Mouse (Mus musculus): ENCODE data around the gene Btbd2. TPM values are rescaled to one million over a fixed set of nuclear protein-coding genes. Genes with fewer than 3 reads are reported as not detected.

Btbd2 gene
- polyA plus RNA-seq, 2 experiments, result 8.2 to 8.6 TPM

DNA sequence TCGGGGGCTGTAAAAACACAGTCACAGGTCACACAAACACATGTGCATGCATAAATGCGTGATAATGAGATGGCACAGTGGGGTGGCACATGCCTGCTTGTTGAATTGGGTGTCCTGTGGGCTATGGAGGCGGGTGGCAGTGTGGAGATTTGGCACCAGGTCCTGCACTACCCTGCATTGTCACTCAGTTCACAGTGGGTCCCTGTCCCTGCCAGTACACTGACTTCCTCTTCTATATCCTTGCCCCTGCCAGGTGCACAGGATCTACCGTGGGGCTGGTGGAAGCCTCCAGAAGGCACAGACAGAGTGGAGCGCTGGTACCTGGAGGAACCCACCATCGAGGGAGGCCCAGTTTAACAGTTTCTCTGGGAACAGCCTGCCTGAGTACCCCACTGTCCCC, 42.5 kb downstream of the Btbd2 start:
- peaks cover 13% of the 10 kb centered on the region for H3K36me3 ChIP-seq (replicated peaks; ENCODE audit: control insufficient read depth, insufficient read depth, low read depth)

GRCm38 (mm10) chr10:80613821-80614220, 43.0 kb downstream of the Btbd2 start:
- DNase-seq (ENCODE audit: low read depth in 3 of 3, low spot score in 3 of 3) (no peak), ATAC-seq (ENCODE audit: insufficient read depth) (no peak)
- H3K36me3 ChIP-seq (replicated peaks; ENCODE audit: control insufficient read depth, insufficient read depth, low read depth), result peaks cover 19% of the 10 kb centered on the region
- H3K27ac ChIP-seq, result no peak overlapping the region
- no peaks in the 10 kb centered on the region for H3K4me1 ChIP-seq (replicated peaks; ENCODE audit: control insufficient read depth in 2 of 2, insufficient read depth in 2 of 2, low read length in 1 of 2)
- no peak overlapping the region for H3K4me2 ChIP-seq (ENCODE audit: low read depth)
- TF ChIP-seq CTCF (IDR thresholded peaks at IDR 0.05; ENCODE audit: low read depth) (0 out of 2 replicates have a peak, but pooled peaks have one; percentile 14), EP300 (IDR thresholded peaks at IDR 0.05; ENCODE audit: low read depth) (no peak)
- no peak overlapping the region for H3K9ac ChIP-seq (replicated peaks)
- 69% methylated on average over 3 of the region's 3 CpGs for WGBS (ENCODE audit: insufficient replicate concordance)
- no peaks in the 10 kb centered on the region for H3K27me3 ChIP-seq (ENCODE audit: control insufficient read depth, insufficient read depth, low read length)
- no peaks in the 10 kb centered on the region for H3K9me3 ChIP-seq (ENCODE audit: control insufficient read depth, low read length)
- no peak overlapping the region for H3K4me3 ChIP-seq (ENCODE audit: insufficient read depth in 1 of 2, low read depth in 2 of 2, low read length in 2 of 2)

More for the DNA sequence above, 42.5 kb downstream of the Btbd2 start:
- Histone ChIP-seq H3K4me1 (replicated peaks; ENCODE audit: control insufficient read depth in 2 of 2, insufficient read depth in 2 of 2, low read length in 1 of 2) (no peaks in the 10 kb centered on the region; a peak in 1 of 4 replicates), H3K9ac (replicated peaks) (no peak overlapping the region), H3K4me2 (ENCODE audit: low read depth) (no peak overlapping the region), H3K4me3 (ENCODE audit: insufficient read depth in 1 of 2, low read depth in 2 of 2, low read length in 2 of 2) (no peak overlapping the region), H3K9me3 (ENCODE audit: control insufficient read depth, low read length) (no peaks in the 10 kb centered on the region), H3K27me3 (ENCODE audit: control insufficient read depth, insufficient read depth, low read length) (no peaks in the 10 kb centered on the region), H3K27ac (no peak overlapping the region)
- 76% methylated on average over 6 of the region's 6 CpGs for WGBS (ENCODE audit: insufficient replicate concordance)
- TF ChIP-seq EP300 (IDR thresholded peaks at IDR 0.05; ENCODE audit: low read depth) (no peak), CTCF (IDR thresholded peaks at IDR 0.05; ENCODE audit: low read depth) (no peak)
- ATAC-seq (ENCODE audit: insufficient read depth) (no peak), DNase-seq (ENCODE audit: low read depth in 3 of 3, low spot score in 3 of 3) (no peak)

DNA sequence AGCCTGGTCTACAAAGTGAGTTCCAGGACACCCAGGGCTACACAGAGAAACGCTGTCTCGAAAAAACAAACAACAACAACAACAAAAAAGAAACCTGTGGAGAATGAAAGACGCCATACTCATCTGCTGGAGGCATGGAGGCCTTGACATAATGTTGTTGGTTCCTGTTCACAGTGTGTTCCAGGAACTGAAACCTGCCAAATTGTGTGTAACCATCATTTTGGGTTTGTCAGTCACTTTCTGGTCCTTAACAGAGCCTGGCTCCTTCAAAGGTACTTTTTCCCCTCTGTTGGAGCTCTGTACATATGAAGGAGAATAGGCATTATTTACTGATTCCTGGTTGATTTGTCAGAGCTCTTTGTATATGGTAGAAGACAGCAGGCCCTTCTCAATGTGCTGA, 45.0 kb downstream of the Btbd2 start:
- Histone ChIP-seq H3K9ac (replicated peaks) (no peak overlapping the region), H3K4me1 (replicated peaks; ENCODE audit: control insufficient read depth in 2 of 2, insufficient read depth in 2 of 2, low read length in 1 of 2) (no peaks in the 10 kb centered on the region), H3K4me3 (ENCODE audit: insufficient read depth in 1 of 2, low read depth in 2 of 2, low read length in 2 of 2) (no peak overlapping the region), H3K9me3 (ENCODE audit: control insufficient read depth, low read length) (no peaks in the 10 kb centered on the region), H3K36me3 (replicated peaks; ENCODE audit: control insufficient read depth, insufficient read depth, low read depth) (peaks cover 38% of the 10 kb centered on the region), H3K4me2 (ENCODE audit: low read depth) (no peak overlapping the region), H3K27me3 (ENCODE audit: control insufficient read depth, insufficient read depth, low read length) (no peaks in the 10 kb centered on the region), H3K27ac (no peak overlapping the region)
- TF ChIP-seq EP300 (IDR thresholded peaks at IDR 0.05; ENCODE audit: low read depth), result no peak
- no peak for TF ChIP-seq CTCF (IDR thresholded peaks at IDR 0.05; ENCODE audit: low read depth)
- DNase-seq (ENCODE audit: low read depth in 3 of 3, low spot score in 3 of 3) (no peak), ATAC-seq (ENCODE audit: insufficient read depth) (no peak)
- 83% methylated on average over 3 of the region's 3 CpGs for WGBS (ENCODE audit: insufficient replicate concordance)

GRCm38 (mm10) chr10:80611024-80611423, 45.8 kb downstream of the Btbd2 start:
- H3K4me1 ChIP-seq (replicated peaks; ENCODE audit: control insufficient read depth in 2 of 2, insufficient read depth in 2 of 2, low read length in 1 of 2), result no peaks in the 10 kb centered on the region
- no peak overlapping the region for H3K4me3 ChIP-seq (ENCODE audit: insufficient read depth in 1 of 2, low read depth in 2 of 2, low read length in 2 of 2)
- H3K4me2 ChIP-seq (ENCODE audit: low read depth), result no peak overlapping the region
- 32% methylated on average over 4 of the region's 4 CpGs for WGBS (ENCODE audit: insufficient replicate concordance)
- peaks cover 46% of the 10 kb centered on the region for H3K36me3 ChIP-seq (replicated peaks; ENCODE audit: control insufficient read depth, insufficient read depth, low read depth)
- H3K9me3 ChIP-seq (ENCODE audit: control insufficient read depth, low read length), result no peaks in the 10 kb centered on the region
- ATAC-seq (ENCODE audit: insufficient read depth) (no peak), DNase-seq (ENCODE audit: low read depth in 3 of 3, low spot score in 3 of 3) (no peak)
- H3K9ac ChIP-seq (replicated peaks), result no peak overlapping the region
- no peaks in the 10 kb centered on the region for H3K27me3 ChIP-seq (ENCODE audit: control insufficient read depth, insufficient read depth, low read length)
- no peak overlapping the region for H3K27ac ChIP-seq
- no peak for TF ChIP-seq EP300 (IDR thresholded peaks at IDR 0.05; ENCODE audit: low read depth)
- TF ChIP-seq CTCF (IDR thresholded peaks at IDR 0.05; ENCODE audit: low read depth), result peak; percentile 93

GRCm38 (mm10) chr10:80610116-80610785, 46.6 kb downstream of the Btbd2 start:
- Histone ChIP-seq H3K4me2 (ENCODE audit: low read depth) (no peak overlapping the region), H3K36me3 (replicated peaks; ENCODE audit: control insufficient read depth, insufficient read depth, low read depth) (peaks cover 48% of the 10 kb centered on the region), H3K4me1 (replicated peaks; ENCODE audit: control insufficient read depth in 2 of 2, insufficient read depth in 2 of 2, low read length in 1 of 2) (peaks cover 2% of the 10 kb centered on the region in 2 experiments), H3K4me3 (ENCODE audit: insufficient read depth in 1 of 2, low read depth in 2 of 2, low read length in 2 of 2) (no peak overlapping the region), H3K9me3 (ENCODE audit: control insufficient read depth, low read length) (no peaks in the 10 kb centered on the region), H3K27ac (no peak overlapping the region), H3K27me3 (ENCODE audit: control insufficient read depth, insufficient read depth, low read length) (no peaks in the 10 kb centered on the region), H3K9ac (replicated peaks) (no peak overlapping the region)
- DNase-seq (ENCODE audit: low read depth in 3 of 3, low spot score in 3 of 3) (no peak), ATAC-seq (ENCODE audit: insufficient read depth) (no peak)
- WGBS (ENCODE audit: insufficient replicate concordance), result 74% methylated on average over 9 of the region's 9 CpGs
- no peak for TF ChIP-seq EP300 (IDR thresholded peaks at IDR 0.05; ENCODE audit: low read depth)
- TF ChIP-seq CTCF (IDR thresholded peaks at IDR 0.05; ENCODE audit: low read depth), result no peak

Data from liver, embryonic 14.5 days (tissue).